Mouse (Mus musculus) thymus, postnatal 0 days (tissue): ENCODE measurements at regions not wholly inside any gene's neighbourhood (a gene's known extent, or its start where the extent isn't known, plus 50 kb on each side); places are given as distances from the start of the nearest gene placed in this dataset.
"Not testable (repeated sequence)": the region's sequence is repeated elsewhere in the genome, so short reads cannot be mapped to it uniquely, and the experiment has no call there.

Source experiments
- DNase-seq: peaks from one replicate; pipeline ENCODE4 v3.0.0-alpha.2; 2015; ENCODE audit warnings: low spot score

- no peak for DNase-seq
Measured at GRCm38 (mm10) chr13:26457487-26458253, 312.3 kb downstream of the Hdgfl1 start.

- no peak for DNase-seq
Measured at GRCm38 (mm10) chr13:26426639-26427038, 343.3 kb downstream of the Hdgfl1 start.

DNA sequence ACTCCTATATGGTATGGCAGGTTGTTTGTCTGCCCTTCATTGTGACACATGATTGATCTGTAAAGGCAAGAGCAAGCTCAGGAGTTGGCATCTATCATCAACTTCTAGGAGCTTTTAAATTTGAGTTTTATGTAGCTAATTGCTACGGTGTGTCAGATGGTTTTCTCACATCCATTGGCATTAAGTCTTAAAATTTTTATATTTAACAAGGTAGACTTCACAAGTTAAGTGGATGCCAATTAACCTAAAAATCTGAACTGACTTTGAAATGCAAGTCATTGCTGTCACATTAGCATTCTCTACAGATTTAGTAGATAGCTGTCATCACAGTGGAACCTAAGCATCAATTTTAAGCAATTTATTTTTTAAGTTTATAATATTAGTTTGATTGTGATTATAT lies 345.5 kb downstream of the Hdgfl1 start:
- no peak for DNase-seq

- no peak for DNase-seq
Measured at GRCm38 (mm10) chr13:26405757-26406156, 364.2 kb downstream of the Hdgfl1 start.

DNA sequence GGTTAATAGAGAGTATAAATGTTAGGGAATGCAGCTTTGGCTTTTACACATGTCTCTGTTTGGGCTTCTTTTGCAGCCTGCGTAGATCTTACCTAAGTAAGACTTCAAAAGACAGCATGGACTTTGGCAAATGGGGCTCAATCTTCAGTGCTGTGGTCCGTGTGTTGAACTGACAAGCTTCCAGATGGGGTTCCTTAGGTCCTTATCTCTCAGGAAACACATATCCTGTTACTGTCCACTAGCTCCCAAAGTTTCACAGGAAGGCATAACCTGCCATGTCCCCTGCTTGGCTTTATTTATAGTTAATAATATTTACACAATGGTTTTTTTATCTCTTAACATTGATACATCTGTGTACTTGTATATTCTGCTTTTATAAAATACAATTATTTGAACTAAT lies 365.3 kb downstream of the Hdgfl1 start:
- DNase-seq = no peak

- no peak for DNase-seq
Measured at GRCm38 (mm10) chr13:26387861-26388621, 381.9 kb downstream of the Hdgfl1 start.

GRCm38 (mm10) chr13:26382631-26383030 lies 387.3 kb downstream of the Hdgfl1 start:
- DNase-seq = no peak

DNA sequence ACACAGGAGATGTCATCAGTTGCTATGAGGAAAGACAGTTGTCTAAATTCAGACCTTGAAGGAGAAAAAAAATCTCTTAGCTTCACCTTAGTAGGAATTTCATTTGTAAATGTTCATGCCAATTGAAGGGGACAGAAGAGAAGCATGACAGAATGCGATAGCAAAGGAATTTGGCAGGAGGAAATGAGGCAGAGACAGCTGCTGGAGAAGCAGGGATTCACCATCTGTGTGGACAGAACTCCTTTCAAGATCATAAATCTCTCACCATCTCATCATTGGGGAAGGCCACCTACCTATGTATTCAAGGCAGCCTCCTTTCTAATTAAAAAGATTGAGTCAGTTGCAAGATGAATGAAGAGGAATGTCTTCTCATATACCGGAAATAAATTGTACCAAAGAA lies 387.8 kb downstream of the Hdgfl1 start:
- DNase-seq = no peak

DNA sequence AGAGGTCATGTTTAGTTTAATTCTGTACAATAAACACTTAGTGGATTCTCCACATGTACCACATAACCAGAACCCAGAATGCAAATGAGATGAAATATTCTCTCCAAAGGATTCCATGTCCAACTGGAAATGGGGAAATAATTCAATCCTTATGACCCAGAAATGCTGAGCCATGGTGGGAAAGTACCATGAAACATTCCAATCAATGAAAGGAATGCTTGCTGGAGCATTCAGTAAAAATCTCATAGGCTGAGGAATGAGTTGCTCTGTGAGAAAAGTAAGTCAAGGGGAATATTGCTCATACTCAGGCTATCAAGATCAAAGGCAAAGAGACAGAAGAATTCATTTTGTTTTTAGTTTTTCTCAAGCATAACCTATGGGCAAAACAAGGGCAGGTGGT lies 394.4 kb downstream of the Hdgfl1 start:
- DNase-seq = no peak

DNA sequence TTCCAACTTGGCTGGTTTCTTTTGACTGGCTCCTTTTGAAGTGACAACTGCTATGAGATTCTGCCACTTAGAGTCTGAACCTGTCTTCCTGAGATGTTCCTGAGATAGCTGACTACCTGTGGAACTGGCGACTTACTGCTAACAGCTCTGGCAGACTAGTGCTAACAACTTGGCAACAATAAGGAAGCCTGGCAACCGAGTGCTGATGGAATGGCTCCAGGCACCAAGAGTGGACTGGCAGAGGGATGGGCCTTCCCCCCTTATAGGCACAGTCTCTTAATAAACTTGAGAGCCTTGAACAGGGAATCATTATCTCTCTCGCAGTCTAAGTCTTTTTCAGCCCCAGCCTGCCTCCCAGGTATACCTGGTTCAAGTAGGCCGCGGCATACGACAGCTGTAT lies 404.1 kb downstream of the Hdgfl1 start:
- not testable (repeated sequence) for DNase-seq

DNA sequence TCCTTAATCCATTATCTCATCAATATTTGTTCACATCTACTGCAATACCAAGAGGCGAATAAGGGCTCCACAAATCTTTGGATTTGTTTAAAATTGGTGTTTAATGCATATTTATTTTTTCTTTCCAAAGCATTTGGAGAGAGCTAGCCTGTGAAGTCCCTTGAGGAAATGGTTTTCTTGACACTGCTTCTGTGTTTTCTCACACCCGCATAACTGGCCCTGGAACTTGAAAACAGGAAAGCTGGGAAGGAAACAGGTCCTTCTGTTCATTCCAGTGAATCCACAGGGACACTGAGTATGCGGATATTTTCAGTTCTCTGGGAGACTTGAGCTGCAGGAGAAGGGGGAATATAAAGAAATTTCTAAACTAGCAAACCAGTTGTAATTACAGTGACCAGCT lies 413.6 kb downstream of the Hdgfl1 start:
- DNase-seq = no peak

- no peak for DNase-seq
Measured at GRCm38 (mm10) chr13:26354421-26354820, 415.5 kb downstream of the Hdgfl1 start.

DNA sequence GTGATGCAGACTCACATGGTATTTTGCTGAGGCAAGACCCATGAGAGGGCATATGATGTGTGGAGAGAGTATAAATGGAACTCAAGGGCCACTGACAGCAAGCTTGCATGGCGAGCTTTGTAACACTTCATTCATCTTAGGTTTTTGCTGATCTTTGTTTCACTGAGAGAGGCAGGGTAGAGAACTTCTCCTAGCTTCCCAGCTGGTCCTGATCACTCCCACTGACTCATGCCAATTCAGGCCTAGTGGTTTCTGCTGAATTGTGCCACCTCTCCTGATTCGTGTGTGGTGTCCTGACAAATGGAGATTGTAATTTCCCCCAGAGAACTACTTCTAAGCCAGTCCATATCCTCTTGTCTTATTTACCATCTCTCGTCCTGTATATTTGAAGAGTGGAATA lies 419.5 kb downstream of the Hdgfl1 start:
- no peak for DNase-seq

DNA sequence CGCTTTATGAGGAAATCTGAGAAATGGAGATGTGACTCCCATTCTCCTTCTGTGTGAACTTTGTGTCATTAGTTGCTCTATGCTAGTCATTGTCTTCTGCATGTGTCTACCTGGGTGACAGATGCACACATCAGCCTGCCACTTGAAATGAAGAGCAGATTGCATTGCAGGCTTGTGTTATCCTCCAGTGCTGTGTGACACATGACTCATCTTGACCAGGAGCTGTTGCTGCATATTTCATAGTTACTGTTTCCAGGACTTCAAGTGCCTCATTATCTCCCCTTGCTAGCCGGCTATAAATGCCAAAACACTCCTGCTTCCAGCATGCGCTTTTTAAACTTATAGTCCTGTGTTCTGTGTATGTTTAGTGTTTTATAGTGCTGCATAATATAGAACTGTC lies 431.2 kb downstream of the Hdgfl1 start:
- DNase-seq = no peak

DNA sequence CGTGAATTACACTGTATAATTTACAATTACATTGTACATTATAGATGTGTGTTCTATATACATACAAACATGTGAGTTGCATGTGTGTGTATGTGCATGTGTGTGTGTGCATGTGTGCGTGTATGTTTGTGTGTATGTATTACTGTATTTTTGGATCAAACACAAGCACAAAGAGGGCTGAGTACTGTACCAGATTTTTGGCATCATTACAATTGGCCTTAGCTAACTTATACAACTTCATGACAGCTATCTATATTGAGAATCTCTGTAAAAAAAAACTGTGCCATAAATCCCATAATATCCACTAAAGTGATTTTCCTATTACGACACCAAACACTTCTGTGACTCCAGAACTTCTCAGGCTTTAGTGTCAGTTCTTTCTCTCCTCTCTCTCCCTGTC lies 444.9 kb downstream of the Hdgfl1 start:
- no peak for DNase-seq

DNA sequence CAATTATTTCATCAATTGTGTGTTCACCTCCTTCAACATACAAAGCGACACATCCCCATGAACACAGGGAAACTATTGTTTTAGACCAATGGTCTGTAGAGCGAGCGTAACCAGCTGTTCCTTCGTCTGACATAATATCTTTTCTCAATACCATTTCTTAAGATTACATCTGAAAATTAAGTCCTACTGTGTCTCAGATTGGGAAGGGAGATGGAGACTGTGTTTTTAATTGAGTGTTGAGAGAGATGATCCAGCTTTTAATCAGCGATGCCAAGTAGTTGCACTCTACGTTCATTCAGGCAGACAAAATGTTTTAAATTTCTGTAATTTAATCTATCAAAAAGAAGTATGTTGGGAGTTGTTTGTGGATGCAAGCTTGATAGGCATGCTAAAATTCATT lies 445.3 kb downstream of the Hdgfl1 start:
- no peak for DNase-seq

- DNase-seq = no peak
Measured at GRCm38 (mm10) chr13:26318557-26318956, 451.4 kb downstream of the Hdgfl1 start.

DNA sequence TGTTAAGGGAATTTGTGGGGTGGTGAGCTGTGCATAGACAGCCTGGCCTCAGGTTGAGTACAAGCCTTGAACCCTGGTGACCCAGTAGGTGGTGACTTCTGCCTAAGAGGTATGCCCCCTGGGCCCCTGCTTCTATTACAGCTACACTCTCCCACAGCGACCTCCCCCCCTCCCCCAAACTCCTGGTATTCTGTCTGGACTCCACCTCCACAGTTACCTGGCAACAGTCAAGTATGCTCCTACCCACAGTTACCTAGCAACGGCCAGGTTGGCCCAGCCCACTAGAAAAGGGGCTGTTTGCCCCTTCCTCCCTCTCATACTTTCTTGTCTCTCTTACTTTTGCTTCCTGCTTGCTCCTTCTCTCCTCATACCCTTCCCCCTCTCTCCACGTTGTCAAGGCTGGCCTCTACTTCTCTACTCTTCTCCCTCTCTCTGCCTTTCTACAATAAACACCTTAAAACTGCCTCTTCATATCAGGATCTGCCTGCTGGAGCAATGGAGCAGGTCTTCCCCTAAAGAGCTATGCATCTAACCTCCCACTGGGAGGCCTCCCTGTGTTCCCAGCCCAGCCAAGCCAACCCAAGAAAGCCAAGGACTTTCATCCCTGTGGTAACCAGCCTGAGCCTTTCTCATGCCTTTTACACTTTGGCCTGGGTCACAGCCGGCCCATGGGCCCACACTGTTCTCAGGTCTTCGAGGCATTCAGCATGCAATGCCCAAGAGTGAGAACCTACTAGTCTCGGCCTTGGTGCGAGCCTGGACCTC lies 457.5 kb downstream of the Hdgfl1 start:
- no peak for DNase-seq

GRCm38 (mm10) chr13:26284073-26284444 lies 485.9 kb downstream of the Hdgfl1 start:
- DNase-seq = no peak

GRCm38 (mm10) chr13:26283397-26284072 lies 486.4 kb downstream of the Hdgfl1 start:
- no peak for DNase-seq

- no peak for DNase-seq
Measured at GRCm38 (mm10) chr13:26282291-26282690, 487.7 kb downstream of the Hdgfl1 start.

GRCm38 (mm10) chr13:26272850-26273249 lies 497.1 kb downstream of the Hdgfl1 start:
- no peak for DNase-seq
